Mouse (Mus musculus) hindbrain, embryonic 13.5 days (tissue): ENCODE measurements around the gene Hs3st2. TPM values are rescaled to one million over a fixed set of nuclear protein-coding genes. Genes with fewer than 3 reads are reported as not detected.
A peak's percentile ranks its signal among the peaks of the same experiment; 100 is the strongest.
"Not testable (repeated sequence)": the region's sequence is repeated elsewhere in the genome, so short reads cannot be mapped to it uniquely, and the experiment has no call there.

Experiments
- ATAC-seq: fragments of 200-750 bp; cut with Nextera tagmentation; 2 replicates; pipeline ENCODE4 v1.8.0; 2017; ENCODE audit warnings: moderate TSS enrichment; ENCODE audit not compliant: low FRiP score
- H3K27ac ChIP-seq: fragments of 300-500 bp; sonication (generic); 2 replicates; pipeline ENCODE4 v1.5.1; 2015; ENCODE audit warnings: inconsistent platforms, mild to moderate bottlenecking, moderate library complexity
- H3K27me3 ChIP-seq: fragments of 300-500 bp; sonication (generic); 2 replicates; pipeline ENCODE4 v1.6.1; 2015; ENCODE audit warnings: mild to moderate bottlenecking, inconsistent platforms
- H3K36me3 ChIP-seq: fragments of 300-500 bp; sonication (generic); 2 replicates; pipeline ENCODE4 v1.6.1; 2015; ENCODE audit warnings: mild to moderate bottlenecking, inconsistent platforms
- H3K4me1 ChIP-seq: fragments of 300-500 bp; sonication (generic); replicated peaks from 2 replicates; pipeline ENCODE4 v1.6.1; 2015; ENCODE audit warnings: inconsistent platforms
- H3K4me2 ChIP-seq: fragments of 300-500 bp; sonication (generic); 2 replicates; pipeline ENCODE4 v1.6.1; 2015; ENCODE audit warnings: inconsistent platforms, mild to moderate bottlenecking, moderate library complexity
- H3K4me3 ChIP-seq: fragments of 300-500 bp; sonication (generic); 2 replicates; pipeline ENCODE4 v1.5.1; 2015; ENCODE audit warnings: mild to moderate bottlenecking, inconsistent platforms
- H3K9ac ChIP-seq: fragments of 300-500 bp; sonication (generic); 2 replicates; pipeline ENCODE4 v1.6.1; 2015; ENCODE audit warnings: mild to moderate bottlenecking, inconsistent platforms
- H3K9me3 ChIP-seq: fragments of 300-500 bp; sonication (generic); 2 replicates; pipeline ENCODE4 v1.6.1; 2016; ENCODE audit warnings: inconsistent platforms
- WGBS: fragments of 180-500 bp; shearing (Covaris S2); methylation state at CpG from one replicate; pipeline ENCODE4 v1.1.7; 2015; 5-methylcytosine and 5-hydroxymethylcytosine counted together
- polyA plus RNA-seq: library from polyadenylated mRNA; unstranded; fragments of >200 nt; fragmentation: Nextera tagmentation; extraction: Ambion mirVana; gene quantifications from 2 replicates; pipeline ENCODE4 v1.2.1, GENCODE M21; 2015

The Hs3st2 gene
- 10.2 and 11.8 TPM in 2 replicates for polyA plus RNA-seq

DNA sequence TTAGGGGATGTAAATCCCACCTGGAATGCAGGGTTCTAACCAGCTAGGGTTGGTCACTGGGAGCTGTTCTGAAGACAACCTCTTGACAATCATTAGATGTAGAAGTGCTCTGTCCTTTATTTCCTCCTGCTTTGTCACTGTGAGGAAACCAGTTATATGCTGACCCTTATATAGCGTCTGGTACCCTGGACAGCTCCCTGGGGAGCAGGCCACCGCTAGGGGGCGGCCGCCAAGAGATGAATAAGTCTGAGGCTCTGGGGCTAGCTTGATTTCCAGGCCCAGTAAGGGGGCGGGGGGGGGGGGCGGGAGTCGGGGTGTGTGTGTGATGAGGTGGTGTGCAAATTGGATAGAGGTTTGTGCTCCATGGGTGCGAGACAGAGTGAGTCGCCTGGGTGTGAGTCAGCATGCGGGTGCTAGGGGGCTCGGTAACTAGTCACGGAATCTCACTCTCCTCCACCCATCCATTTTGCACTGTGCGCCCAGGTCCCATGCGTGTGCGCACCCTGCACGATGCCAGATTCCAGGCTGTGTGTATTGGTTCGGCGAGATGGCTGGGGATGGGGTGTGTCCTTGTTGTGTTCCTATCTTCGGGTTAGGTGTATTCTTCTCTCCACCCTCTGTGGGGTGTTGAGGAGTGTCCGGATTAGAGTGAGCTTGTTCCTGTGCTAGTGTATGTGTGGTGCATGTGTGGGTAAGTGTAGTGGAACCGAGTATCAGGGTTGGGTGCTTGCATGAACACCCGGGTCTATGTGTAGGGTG is at the start of gene Hs3st2:
Gene Hs3st2, plus strand, starts transcription at position 635 of the 759 bp plus-strand sequence.
- WGBS, result 2% methylated on average over 20 of the region's 22 CpGs
- Histone ChIP-seq H3K4me1 (peaks cover 16% of the 10 kb centered on the region), H3K9ac (peak within 1 kb of the TSS; percentile 65), H3K4me2 (peak within 1 kb of the TSS; percentile 70), H3K36me3 (no peaks in the 10 kb centered on the region), H3K27ac (no peak within 1 kb of the TSS), H3K9me3 (no peaks in the 10 kb centered on the region), H3K4me3 (peak within 1 kb of the TSS; percentile 45), H3K27me3 (peaks cover 58% of the 10 kb centered on the region)
- peak; percentile 72 for ATAC-seq

DNA sequence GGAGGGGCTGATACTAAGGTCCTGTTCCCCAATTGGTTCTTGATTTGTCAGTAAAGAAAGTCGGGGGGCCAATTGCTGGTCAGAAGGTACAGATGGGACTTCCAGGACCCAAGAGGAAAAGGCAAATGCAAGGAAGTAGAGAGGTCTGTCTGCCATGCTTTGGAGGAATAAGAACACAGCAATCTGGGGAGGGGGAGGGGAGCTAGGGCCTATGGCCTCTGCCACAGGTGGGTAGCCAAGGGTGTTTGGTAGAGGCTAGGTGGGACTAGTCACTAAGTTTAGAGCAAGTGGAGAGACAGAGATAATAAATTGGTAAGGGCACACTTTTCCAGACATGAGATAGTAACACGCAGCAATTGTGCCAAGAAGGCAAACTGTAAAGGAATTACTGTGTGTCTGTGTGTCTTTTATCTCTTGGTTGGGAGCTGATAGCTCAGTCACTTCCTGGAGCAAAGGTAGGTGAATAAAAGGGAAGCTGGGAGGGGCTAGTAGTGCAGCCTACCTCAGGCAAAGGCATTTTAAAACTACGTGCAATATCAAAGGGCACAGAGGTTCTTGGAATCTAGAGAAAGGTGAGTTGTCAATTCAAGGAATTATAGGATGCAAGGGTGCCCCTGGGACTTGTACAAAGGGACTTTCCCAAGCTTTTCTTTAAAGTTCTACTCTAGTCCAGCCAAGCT is 43.2 kb upstream of the Hs3st2 start:
- no peak overlapping the region for H3K4me3 ChIP-seq
- H3K4me1 ChIP-seq, result no peaks in the 10 kb centered on the region
- no peak overlapping the region for H3K9ac ChIP-seq
- WGBS, result 87% methylated on average over 3 of the region's 3 CpGs
- no peak overlapping the region for H3K4me2 ChIP-seq
- H3K27ac ChIP-seq, result no peak overlapping the region
- no peaks in the 10 kb centered on the region for H3K27me3 ChIP-seq
- H3K36me3 ChIP-seq, result no peaks in the 10 kb centered on the region
- H3K9me3 ChIP-seq, result no peaks in the 10 kb centered on the region
- no peak for ATAC-seq

DNA sequence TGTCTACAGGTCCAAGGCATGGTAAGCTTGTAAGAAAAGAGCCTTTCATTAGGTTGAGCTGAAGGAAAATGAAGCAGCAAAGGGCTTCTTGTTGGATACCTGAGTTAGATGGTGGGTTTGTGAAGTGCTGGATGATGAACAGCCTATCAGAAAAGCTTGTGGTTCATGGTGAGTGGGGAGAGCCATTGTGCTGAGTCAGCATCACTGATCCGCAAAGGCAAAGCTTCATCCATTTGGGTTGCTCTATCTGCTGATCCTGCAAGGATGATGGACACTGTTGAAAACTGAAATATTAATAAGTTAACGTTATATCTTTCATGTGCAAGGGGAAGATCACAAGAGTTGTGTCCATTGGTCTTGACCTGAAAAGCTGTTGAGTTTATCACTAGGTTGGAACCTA is 40.0 kb upstream of the Hs3st2 start:
- Histone ChIP-seq H3K27ac (no peak overlapping the region), H3K9me3 (no peaks in the 10 kb centered on the region), H3K4me2 (no peak overlapping the region), H3K27me3 (no peaks in the 10 kb centered on the region), H3K4me3 (no peak overlapping the region), H3K4me1 (no peaks in the 10 kb centered on the region), H3K36me3 (no peaks in the 10 kb centered on the region), H3K9ac (no peak overlapping the region)
- 83% methylated on average over 2 of the region's 2 CpGs for WGBS
- ATAC-seq, result no peak

DNA sequence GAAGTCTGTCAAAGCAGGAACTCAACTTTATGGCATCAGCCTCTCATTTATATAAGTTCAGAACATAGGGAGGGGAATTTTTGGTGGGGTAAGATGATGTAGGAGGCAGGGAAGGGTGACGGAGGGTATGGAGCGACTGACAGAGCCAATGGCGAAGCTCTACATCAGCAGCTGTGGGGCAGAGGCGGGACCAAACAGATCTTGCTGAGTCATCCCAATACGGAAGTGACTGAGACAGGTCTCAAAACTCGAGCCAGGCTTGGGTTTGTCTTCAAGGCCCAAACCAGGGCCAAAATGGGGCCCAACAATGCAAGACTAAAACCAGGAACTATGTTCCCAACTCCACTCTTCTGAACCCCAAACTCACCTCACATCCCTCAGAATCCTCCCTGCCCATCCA is 30.2 kb upstream of the Hs3st2 start:
- not testable (repeated sequence) for ATAC-seq, H3K9me3 ChIP-seq, H3K4me1 ChIP-seq, H3K4me2 ChIP-seq, H3K27ac ChIP-seq, H3K9ac ChIP-seq, H3K27me3 ChIP-seq, H3K36me3 ChIP-seq, H3K4me3 ChIP-seq
- 94% methylated on average over 6 of the region's 6 CpGs for WGBS

DNA sequence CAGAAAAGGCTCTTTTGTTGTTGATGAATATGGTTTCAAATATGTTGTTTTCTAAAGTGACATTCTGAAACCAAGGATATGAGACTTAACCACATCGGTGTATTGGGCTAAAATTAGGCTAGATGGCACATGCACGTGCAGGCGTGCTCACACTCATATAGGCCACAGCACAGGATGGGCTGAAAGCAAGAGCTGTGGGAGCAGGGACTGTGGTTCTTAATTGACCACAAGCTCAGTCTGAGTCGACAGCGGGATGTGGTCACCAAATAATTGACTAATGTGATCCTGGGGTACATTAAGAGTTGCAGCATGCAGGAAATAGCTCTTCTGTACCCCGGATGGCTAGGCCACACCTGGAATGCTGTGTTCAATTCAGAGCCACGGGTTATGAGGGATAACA is 26.1 kb upstream of the Hs3st2 start:
- H3K27me3 ChIP-seq, result no peaks in the 10 kb centered on the region
- H3K9me3 ChIP-seq, result no peaks in the 10 kb centered on the region
- no peak for ATAC-seq
- no peak overlapping the region for H3K4me2 ChIP-seq
- H3K9ac ChIP-seq, result no peak overlapping the region
- no peak overlapping the region for H3K4me3 ChIP-seq
- H3K27ac ChIP-seq, result no peak overlapping the region
- WGBS, result 91% methylated on average over 7 of the region's 7 CpGs
- no peaks in the 10 kb centered on the region for H3K36me3 ChIP-seq
- no peaks in the 10 kb centered on the region for H3K4me1 ChIP-seq

DNA sequence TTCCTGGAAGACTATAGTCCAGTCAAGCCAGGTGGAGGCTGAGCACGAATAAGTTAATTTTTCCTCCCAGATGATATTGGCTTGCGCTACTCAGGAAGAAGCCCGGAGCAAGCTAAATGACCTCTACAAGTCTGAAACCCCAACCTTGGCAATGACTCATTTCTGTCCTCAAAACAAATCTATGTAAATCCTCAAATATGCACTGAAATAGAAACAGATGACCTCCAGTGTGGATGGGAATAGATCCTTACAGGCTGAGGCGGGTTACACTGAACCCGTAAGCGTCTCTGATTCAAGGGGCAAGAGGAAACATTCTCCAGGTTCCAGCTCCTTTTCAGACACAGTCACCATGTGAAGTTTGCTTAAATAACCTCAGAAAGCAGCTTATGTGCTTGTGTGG is 24.5 kb upstream of the Hs3st2 start:
- no peaks in the 10 kb centered on the region for H3K9me3 ChIP-seq
- 95% methylated on average over 6 of the region's 6 CpGs for WGBS
- no peak for ATAC-seq

DNA sequence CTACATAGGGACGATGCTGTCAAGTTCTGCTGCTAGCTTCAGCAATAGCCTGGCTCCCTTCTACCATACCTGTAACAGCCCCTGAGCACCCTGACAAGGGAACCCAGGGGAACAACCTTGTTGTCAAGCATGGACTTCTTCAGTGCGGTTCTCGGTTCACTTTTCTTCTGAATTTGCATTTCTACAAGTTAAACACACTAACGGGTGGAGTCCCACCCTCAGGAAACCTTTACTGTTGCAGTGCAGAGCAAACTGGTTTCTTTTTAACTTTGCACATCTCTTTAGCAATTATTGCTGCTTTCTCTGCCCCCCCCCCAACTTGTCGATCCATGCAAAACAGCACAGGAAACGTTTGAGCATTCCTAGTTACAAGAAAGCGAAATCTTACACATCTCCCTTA is 19.7 kb upstream of the Hs3st2 start:
- Histone ChIP-seq H3K4me3 (no peak overlapping the region), H3K9ac (no peak overlapping the region), H3K4me2 (no peak overlapping the region), H3K27me3 (no peaks in the 10 kb centered on the region), H3K4me1 (no peaks in the 10 kb centered on the region), H3K36me3 (no peaks in the 10 kb centered on the region), H3K27ac (no peak overlapping the region), H3K9me3 (no peaks in the 10 kb centered on the region)
- ATAC-seq, result no peak
- 86% methylated on average over 7 of the region's 7 CpGs for WGBS

More for the DNA sequence above, 24.5 kb upstream of the Hs3st2 start:
- no peaks in the 10 kb centered on the region for H3K27me3 ChIP-seq
- no peak overlapping the region for H3K4me3 ChIP-seq
- no peak overlapping the region for H3K27ac ChIP-seq
- H3K36me3 ChIP-seq, result no peaks in the 10 kb centered on the region
- no peaks in the 10 kb centered on the region for H3K4me1 ChIP-seq
- no peak overlapping the region for H3K4me2 ChIP-seq
- no peak overlapping the region for H3K9ac ChIP-seq

DNA sequence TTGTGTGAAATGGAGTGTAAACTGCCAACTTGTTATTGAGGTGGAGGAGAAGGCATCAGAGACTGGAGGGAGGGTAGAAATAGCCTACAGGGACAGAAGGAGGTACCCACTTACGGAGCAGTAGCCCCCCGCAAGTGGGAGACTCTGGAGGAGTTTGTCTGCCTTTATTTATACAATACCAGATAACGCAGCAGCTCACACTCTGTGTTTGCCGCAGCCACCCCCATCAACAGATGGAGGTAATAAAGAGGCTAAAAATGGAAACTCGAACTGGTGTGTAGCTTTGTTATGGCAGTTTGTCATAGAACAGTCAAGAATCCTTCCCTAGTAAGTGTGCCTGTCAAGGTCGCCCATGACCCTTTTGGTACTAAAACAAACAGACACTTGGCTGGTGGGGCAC is 16.2 kb upstream of the Hs3st2 start:
- Histone ChIP-seq H3K4me1 (no peaks in the 10 kb centered on the region), H3K27me3 (no peaks in the 10 kb centered on the region), H3K4me2 (no peak overlapping the region), H3K9me3 (no peaks in the 10 kb centered on the region), H3K9ac (no peak overlapping the region), H3K27ac (no peak overlapping the region), H3K36me3 (no peaks in the 10 kb centered on the region), H3K4me3 (no peak overlapping the region)
- no peak for ATAC-seq
- WGBS, result 81% methylated on average over 6 of the region's 6 CpGs

DNA sequence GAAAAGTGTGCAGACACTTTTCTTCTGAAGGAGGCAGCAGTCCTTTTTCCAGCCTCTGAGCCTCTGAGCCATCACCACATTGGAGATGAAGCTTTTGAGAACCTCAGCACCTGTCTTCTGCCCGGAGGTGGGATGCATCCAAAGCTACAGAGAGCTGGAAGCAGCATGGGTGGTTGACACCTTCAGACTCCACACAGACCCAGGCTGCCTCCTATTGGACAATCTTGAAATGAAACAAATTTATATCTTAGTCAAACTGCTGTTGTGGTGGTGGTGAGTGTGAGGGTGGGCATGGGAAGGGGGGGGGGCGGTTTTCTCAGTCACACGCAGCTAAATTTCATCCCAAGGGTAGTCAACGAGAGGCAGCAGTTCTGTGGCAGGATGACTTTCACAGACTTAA is 12.7 kb upstream of the Hs3st2 start:
- Histone ChIP-seq H3K4me1 (no peaks in the 10 kb centered on the region), H3K4me2 (no peak overlapping the region), H3K27ac (no peak overlapping the region), H3K9ac (no peak overlapping the region), H3K36me3 (no peaks in the 10 kb centered on the region), H3K9me3 (no peaks in the 10 kb centered on the region), H3K27me3 (no peaks in the 10 kb centered on the region), H3K4me3 (no peak overlapping the region)
- ATAC-seq, result no peak
- 81% methylated on average over 4 of the region's 4 CpGs for WGBS

DNA sequence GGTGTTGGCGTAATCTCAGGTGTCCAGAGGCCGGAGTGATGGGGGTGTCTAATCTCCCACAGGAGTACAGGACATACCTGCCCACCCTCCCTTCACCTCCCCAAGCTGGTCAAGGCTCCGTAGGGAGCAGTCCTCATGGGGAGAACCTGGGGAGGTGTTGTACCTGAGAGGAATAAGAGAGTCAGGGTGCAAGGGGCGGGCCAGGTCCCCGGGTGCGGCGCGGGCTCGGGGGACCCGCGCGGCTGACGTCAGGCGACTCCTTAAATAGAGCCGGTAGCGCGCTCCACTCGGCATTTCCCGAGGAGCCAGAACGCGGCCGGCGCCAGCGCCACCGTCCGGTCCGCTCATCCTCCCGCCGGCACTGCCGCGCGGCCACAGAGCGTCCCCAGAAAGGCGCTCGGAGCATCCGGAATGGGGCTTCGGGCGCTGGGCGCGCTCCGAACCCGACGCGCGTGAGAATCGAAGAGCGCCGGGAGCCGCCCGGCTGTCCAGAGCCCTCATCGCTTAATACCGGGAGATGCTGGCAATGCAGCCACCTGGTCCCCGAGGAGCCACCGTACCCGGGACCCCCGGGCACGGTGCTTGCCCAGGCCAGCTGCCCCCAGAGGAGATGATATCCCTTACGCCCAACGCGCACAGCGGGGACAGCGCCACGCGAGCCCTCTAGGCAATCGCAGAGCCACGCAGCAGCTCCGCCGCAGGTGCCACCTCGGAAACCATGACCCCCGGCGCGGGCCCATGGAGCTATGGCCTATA is 503 bp downstream of the Hs3st2 start:
- peak; percentile 76 for ATAC-seq
- H3K27me3 ChIP-seq, result peaks cover 58% of the 10 kb centered on the region
- peak overlapping the region; percentile 70 for H3K4me2 ChIP-seq
- no peaks in the 10 kb centered on the region for H3K9me3 ChIP-seq
- no peaks in the 10 kb centered on the region for H3K36me3 ChIP-seq
- H3K4me1 ChIP-seq, result peaks cover 16% of the 10 kb centered on the region
- no peak overlapping the region for H3K27ac ChIP-seq
- H3K9ac ChIP-seq, result peak overlapping the region; percentile 65
- WGBS, result 1% methylated on average over 71 of the region's 72 CpGs
- H3K4me3 ChIP-seq, result peak overlapping the region; percentile 45

DNA sequence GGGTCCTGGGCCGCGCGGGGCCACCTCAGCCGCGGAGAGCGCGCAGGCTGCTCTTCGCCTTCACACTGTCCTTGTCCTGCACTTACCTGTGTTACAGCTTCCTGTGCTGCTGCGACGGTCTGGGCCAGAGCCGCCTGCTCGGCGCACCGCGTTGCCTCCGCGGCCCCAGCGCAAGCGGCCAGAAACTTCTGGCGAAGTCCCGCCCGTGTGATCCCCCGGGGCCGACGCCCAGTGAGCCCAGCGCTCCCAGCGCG is 1.0 kb downstream of the Hs3st2 start:
- no peaks in the 10 kb centered on the region for H3K9me3 ChIP-seq
- H3K4me2 ChIP-seq, result peak overlapping the region; percentile 70
- H3K27ac ChIP-seq, result no peak overlapping the region
- peaks cover 16% of the 10 kb centered on the region for H3K4me1 ChIP-seq
- WGBS, result under 1% methylated on average over 27 of the region's 28 CpGs
- H3K27me3 ChIP-seq, result peaks cover 58% of the 10 kb centered on the region
- ATAC-seq, result peak; percentile 67
- H3K9ac ChIP-seq, result peak overlapping the region; percentile 65
- H3K4me3 ChIP-seq, result peak overlapping the region; percentile 45
- no peaks in the 10 kb centered on the region for H3K36me3 ChIP-seq

DNA sequence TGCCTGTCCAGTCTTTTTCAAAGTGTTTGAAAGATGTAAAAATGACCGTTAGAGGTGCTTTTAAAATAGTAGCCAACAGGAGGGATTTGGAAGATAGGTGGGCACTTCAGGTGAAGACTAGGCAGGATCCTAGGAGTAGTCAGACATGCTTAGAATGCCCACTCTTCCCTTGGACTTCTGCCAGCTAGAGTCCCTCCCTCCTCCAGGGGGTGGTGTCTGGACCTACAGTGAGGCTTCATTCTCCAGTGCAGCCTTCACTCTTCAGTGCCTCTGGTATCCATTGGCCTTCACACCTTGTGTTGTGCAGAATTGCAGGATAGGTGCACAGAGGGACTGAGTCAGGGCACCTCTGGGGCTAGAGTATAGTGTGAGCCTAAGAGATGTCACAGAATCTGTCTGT is 2.2 kb downstream of the Hs3st2 start:
- H3K9me3 ChIP-seq, result no peaks in the 10 kb centered on the region
- peak overlapping the region; percentile 70 for H3K4me2 ChIP-seq
- H3K36me3 ChIP-seq, result no peaks in the 10 kb centered on the region
- H3K4me1 ChIP-seq, result peaks cover 16% of the 10 kb centered on the region
- WGBS, result 81% methylated on average over 1 of the region's 1 CpGs
- ATAC-seq, result no peak
- peaks cover 58% of the 10 kb centered on the region for H3K27me3 ChIP-seq
- no peak overlapping the region for H3K9ac ChIP-seq
- H3K27ac ChIP-seq, result no peak overlapping the region
- H3K4me3 ChIP-seq, result peak overlapping the region; percentile 45
